Mouse (Mus musculus): ENCODE data around the gene Hexb.
"Not testable (repeated sequence)": the region's sequence is repeated elsewhere in the genome, so short reads cannot be mapped to it uniquely, and the experiment has no call there.

Gene Hexb

DNA sequence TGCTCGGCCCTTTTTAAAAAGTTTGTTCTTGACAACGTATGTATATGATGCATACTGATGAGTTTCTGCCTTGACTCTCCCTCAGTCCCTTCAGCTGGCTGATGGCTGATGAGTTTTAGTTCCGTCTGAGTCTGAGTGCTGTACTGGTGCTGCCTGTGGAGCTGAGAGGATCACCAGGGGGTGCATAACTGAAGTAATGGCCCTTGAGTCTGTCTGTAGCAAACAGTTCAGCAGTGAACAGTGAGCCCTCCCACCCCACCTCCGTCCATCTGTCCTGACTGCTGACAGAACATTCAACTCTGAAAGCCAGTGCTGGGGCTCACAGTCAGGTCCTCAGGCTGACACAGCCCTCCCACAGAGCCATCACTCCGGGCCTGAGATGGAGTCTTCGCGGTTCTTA, 19.2 kb downstream of the Hexb start:
- DNase-seq, result no peak

DNA sequence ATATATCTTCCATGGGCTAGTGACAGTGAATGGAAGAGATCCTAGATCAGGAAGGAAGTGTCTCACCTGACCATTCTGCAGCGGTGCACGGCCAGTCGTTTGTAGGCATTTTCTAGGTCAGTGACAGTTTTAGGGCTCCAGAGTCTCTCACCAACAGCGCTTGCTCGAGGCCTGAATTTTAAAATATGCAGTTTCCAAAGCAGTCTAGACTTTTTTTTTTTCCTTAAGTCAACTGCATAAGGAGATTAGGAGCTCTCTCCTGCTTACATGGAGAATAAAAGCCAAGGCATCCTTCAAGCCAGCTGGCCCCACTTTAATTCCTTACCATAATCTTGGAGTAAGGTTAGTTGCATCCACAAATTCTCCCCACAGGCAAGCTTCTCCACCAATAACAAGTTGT, 21.4 kb downstream of the Hexb start:
- no peak for DNase-seq

DNA sequence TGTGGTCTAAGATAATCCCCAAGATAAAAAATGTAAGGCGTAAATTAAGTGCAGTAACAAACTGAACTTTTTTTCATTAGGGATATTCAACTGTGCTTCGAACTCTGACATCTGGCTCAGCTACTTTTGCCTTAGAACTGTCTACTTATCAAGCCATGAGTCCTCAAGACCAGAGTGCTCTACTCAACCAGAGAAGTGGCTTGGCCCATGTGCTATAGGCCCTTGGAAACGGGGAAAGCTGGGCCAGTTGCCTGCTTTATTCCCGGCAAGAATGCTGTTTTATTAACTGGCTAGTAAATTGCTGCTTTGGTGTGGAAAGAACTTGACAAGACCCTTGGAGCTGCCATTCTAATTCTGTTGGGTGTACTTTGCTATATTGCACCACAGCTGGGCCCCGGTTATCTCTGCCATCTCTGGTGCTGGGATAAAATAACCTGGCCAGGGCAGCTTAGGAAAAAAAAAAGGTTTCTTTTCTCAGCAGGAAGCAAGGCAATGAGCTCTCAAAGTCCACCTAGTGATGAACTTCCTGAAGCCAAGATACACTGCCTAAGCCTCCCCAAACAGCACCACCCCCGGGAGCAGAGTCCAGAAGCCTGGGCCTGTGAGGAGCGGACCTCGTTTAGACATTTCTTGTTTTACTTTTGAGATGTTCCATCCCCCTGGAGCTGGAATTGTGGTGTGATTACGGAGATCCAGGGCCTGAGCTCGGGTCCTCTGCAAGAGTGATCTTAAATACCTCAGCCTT, 22.5 kb downstream of the Hexb start:
- peak; percentile 71 to 81 for DNase-seq

DNA sequence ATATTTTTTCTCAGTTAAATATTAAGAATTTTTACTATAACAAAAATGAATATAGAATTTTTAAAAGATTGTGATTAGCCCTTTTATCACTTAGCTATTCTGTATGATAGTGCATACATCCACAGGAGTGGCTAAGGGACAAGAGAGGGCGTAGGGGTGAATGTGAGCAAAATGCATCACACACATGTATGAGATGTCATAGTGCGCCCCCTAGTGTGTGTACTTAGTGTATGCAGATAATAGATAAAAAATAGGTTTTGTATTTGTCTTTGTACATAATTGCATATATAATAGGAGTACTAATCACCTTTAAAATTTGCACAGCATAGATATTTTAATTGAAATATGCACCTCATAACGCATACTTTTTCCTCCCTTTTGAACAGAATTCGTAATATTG, 52.3 kb downstream of the Hexb start:
- peak; percentile 37 to 67 for DNase-seq

DNA sequence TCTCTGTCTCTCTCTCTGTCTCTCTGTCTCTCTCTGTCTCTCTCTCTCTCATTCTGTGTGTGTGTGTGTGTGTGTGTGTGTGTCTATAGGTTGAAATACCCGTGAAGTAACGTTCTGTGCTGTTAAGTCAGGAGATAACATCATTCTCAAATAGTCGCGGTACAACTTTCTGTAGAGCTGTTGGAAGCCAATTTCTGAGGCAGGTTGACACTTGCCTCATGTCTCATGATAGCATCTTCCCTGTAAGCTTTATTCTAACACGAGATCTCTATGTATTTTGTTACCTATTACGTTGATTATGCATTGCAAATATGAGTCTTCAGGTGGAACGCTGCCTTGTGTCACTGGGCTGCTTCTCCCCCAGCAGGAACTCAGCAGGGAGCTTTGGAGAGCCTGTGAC, 55.8 kb downstream of the Hexb start:
- DNase-seq, result no peak

DNA sequence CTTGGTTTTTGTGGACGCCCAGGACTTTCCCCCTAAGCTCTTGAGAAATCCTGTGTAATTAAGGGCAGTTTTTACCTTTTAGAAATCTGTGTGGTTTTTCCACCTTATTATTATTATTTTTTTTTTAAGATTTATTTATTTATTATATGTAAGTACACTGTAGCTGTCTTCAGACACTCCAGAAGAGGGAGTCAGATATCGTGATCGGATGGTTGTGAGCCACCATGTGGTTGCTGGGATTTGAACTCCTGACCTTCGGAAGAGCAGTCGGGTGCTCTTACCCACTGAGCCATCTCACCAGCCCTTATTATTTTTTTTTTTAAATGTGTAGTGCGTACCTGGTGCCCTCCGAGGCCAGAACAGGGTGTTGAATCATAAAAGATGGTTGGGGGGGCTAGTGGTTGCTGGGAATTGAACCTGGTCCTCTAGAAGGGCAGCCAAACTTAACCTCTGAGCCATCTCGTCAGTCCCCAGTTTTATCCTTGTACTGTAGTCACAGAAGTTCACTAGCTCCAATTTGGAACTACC, 59.7 kb downstream of the Hexb start:
- DNase-seq, result not testable (repeated sequence)

DNA sequence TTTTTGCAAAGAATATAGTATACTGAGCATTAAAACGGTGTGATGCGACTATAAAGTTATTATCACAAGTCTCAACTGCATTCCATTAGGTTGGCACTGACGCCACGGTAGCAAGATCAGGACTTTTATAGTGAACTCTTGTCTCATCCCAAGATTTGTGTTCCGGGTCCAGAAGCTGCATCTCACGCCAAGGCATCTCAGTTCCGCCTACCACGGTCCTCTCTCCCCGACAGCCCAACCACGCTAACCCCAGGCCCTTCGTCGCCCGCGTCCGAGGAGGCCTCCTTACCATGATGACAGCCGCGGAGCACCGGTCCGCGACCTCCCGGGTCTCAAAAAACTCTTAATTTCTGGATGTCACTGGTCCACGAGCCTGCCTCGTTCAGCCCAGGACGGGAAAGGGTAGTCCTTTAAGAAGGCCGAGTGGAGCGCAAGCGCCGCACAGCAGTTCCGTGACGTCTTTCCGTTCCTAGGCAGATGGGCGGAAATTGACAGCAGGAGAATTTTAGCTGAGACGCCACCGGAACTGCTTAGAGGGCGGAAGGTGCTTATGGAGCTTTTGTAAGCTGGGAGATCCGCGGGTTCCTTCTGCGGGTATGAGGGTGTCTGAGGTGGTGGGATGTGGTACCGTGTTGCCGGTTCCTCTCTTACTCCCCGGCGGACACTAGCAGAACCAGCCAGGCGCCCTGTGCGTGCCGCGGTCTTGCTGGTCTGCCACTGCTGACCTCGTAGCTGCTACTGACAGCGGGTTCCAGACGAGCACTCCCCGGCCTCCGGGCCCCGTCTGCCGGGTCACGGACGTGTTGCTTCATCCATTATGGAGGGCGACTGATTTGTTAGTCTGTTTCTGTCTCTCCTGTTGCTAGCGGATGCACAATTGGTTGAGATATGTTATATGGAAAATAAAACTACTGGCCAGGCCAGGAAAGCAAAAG, 60.4 kb downstream of the Hexb start, which contains the start of the genes Gfm2 and Nsa2:
TSS of gene Gfm2 (plus strand) at position 472 of the 935 bp plus-strand sequence.
TSS of gene Nsa2 (minus strand) at position 472 of the 935 bp plus-strand sequence.
- peak; percentile 90 to 94 for DNase-seq

DNA sequence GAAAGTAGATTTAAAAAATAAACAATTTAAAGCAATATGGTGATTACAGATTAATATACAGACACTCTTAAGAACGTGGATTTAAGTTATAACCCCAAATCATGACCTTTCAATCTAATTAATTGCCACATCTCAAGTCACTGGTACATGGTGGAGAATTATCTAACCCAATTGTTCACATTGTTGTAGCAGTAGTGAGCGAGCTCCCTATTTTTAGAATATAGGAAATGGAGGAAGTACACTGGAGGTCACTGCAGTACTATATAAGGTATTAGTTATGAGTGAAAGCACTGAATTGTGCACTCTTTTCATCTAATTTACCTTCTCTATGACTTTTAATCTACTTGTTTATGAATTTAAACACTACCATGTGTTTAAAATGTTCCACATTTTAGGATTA, 67.7 kb downstream of the Hexb start:
- not testable (repeated sequence) for DNase-seq

DNA sequence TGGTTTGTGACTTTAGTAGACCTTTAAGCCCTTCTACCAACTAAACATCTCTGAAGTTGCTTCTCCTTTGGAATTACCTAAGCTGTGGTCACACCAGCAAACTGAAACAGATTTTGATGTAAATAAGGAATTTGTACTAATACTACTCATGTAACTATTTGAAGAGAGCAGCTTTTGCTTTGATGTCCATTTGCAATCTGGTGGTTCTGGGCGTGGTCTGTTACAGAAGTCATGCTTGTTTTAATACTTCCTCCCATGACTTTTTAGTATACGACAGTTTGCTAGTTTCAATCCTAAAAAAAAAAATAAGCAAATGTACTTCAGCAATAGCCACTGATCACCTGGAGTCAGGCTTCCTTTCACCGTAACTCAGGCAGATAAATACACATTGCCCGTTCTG, 68.5 kb downstream of the Hexb start:
- not testable (repeated sequence) for DNase-seq

All from kidney, postnatal 36 days (tissue).